Mouse (Mus musculus): Measurements from ENCODE around the gene Nfia.

DNA sequence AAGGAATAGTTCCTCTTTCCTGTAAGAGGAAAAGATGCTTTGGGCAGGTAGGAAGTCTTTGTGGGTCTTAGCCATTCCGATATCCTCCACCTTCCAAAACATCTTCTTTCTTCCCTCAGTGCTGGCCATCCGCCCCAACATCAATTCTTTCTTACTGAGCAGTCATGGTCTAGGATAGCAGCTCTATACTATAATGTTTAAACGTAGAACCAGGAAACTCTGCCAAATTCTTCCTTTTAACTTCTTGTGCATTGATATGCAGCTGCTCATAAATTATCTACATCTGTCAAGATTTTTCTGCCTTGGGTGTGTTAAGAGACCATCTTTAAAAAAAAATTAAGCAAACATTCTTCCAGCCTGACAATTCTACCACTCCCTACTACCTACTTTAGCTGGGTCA is 42.1 kb upstream of the Nfia start:
- TF ChIP-seq CTCF (conservative IDR thresholded peaks at IDR 0.05; ENCODE audit: low read length): no peak
- no peak for TF ChIP-seq NANOG (IDR thresholded peaks at IDR 0.05; ENCODE audit: borderline replicate concordance, low read length)
